In the genomic region with DNA sequence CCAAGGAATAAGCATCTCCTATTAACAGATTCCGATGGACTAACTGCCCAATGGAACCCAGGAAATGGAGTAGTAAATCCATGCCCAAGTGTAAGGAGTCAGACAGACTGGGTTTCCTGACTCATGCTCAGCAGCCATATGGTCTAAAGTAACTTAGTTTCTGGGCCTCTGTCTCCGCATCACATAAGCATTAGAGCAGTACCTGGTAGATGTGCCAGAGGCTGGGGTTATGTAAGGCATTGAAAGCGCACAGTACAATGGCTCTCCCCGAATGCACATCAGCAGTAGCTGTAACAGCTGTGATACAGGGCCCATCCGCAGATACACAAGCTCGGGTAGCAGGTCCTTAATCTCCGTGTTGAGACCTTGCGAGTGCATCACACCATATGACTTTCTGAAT, we compare ENCODE assay signal across 28 mouse cellular contexts.
DNase-seq lines count a peak whose midpoint lies in the region; ATAC-seq lines count a peak whose summit lies in the region.
"Had no signal": no experiment of that assay in that cellular context is flagged by ENCODE, and none has a peak within 500 bp of the region (broad histone marks: within the 10 kb centered on the region; RNA-seq: fewer than 3 reads in every experiment).

No protein-coding gene starts in this region.

- DNase-seq in layer of hippocampus, adult 9-11 months, result peak; percentile 32
- DNase-seq in layer of hippocampus, postnatal 10 days (ENCODE audit: low spot score in 2 of 2), result no peak
- DNase-seq in right cerebral cortex, adult 18-20 months, result peak; percentile 20
- DNase-seq in right cerebral cortex, postnatal 14 days, result no peak
- DNase-seq in brain, adult 2 months (ENCODE audit: low read depth, low spot score), result peak; percentile 44
- DNase-seq: adrenal gland, adult 2 months; adrenal gland, postnatal 14 days; cerebellum, adult 11-12 months; cerebellum, adult 8-10 months; cerebellum, postnatal 10 days; cerebellum, postnatal 36 days; embryo, embryonic 11 days; gastrocnemius, postnatal 10 days; gastrocnemius, postnatal 36 days; heart, adult 2 months; heart, postnatal 14 days; heart, postnatal 4 days had no signal

- H3K9ac ChIP-seq in intestine, embryonic 16.5 days (ENCODE audit: low read depth, low read length), result no peak overlapping the region
- H3K9ac ChIP-seq: embryonic facial prominence, embryonic 13.5 days; forebrain, embryonic 12.5 days; forebrain, embryonic 15.5 days; heart, embryonic 13.5 days; hindbrain, embryonic 14.5 days had no signal

- H3K36me3 ChIP-seq in intestine, embryonic 16.5 days (ENCODE audit: control insufficient read depth, insufficient read depth, low read length), result no peaks in the 10 kb centered on the region
- H3K36me3 ChIP-seq: embryonic facial prominence, embryonic 10.5 days; embryonic facial prominence, embryonic 13.5 days; forebrain, embryonic 12.5 days; forebrain, embryonic 15.5 days; heart, embryonic 10.5 days; heart, embryonic 13.5 days had no signal

- H3K4me3 ChIP-seq in intestine, embryonic 16.5 days (ENCODE audit: low read length), result no peak overlapping the region
- H3K4me3 ChIP-seq: embryonic facial prominence, embryonic 10.5 days; embryonic facial prominence, embryonic 13.5 days; erythroblast, embryonic 14.5 days; forebrain, embryonic 12.5 days; forebrain, embryonic 15.5 days; heart, adult 2 months; heart, embryonic 10.5 days; heart, embryonic 13.5 days had no signal

- H3K4me2 ChIP-seq in intestine, embryonic 16.5 days (ENCODE audit: low read depth, low read length), result no peak overlapping the region
- H3K4me2 ChIP-seq: embryonic facial prominence, embryonic 13.5 days; forebrain, embryonic 12.5 days; forebrain, embryonic 15.5 days; heart, embryonic 13.5 days; hindbrain, embryonic 14.5 days had no signal

- no peak overlapping the region for H3K27ac ChIP-seq in intestine, embryonic 16.5 days (ENCODE audit: low read length)
- H3K27ac ChIP-seq: embryonic facial prominence, embryonic 10.5 days; embryonic facial prominence, embryonic 13.5 days; forebrain, embryonic 12.5 days; forebrain, embryonic 15.5 days; heart, adult 2 months; heart, embryonic 10.5 days; heart, embryonic 13.5 days; hindbrain, embryonic 14.5 days; hindbrain, postnatal 0 days had no signal

- no peaks in the 10 kb centered on the region for H3K27me3 ChIP-seq in intestine, embryonic 16.5 days (replicated peaks; ENCODE audit: control insufficient read depth, insufficient read depth, low read length)
- H3K27me3 ChIP-seq: embryonic facial prominence, embryonic 13.5 days; forebrain, embryonic 12.5 days; forebrain, embryonic 15.5 days; heart, embryonic 13.5 days had no signal

- peaks cover 5% of the 10 kb centered on the region; the same call in 1 of the 2 replicates for H3K4me1 ChIP-seq in intestine, embryonic 16.5 days (ENCODE audit: control insufficient read depth, insufficient read depth, low read length)
- H3K4me1 ChIP-seq: heart, embryonic 10.5 days; heart, embryonic 13.5 days had no signal

- WGBS in intestine, embryonic 16.5 days, result 91% methylated on average over 8 of the region's 8 CpGs

- no peaks in the 10 kb centered on the region for H3K9me3 ChIP-seq in intestine, embryonic 16.5 days (ENCODE audit: control insufficient read depth, low read length)
- H3K9me3 ChIP-seq: embryonic facial prominence, embryonic 10.5 days; embryonic facial prominence, embryonic 13.5 days; forebrain, embryonic 12.5 days; forebrain, embryonic 15.5 days; heart, embryonic 10.5 days; heart, embryonic 13.5 days had no signal

- ATAC-seq in intestine, embryonic 16.5 days, result no peak
- ATAC-seq: CD4-positive, CD25-positive, alpha-beta regulatory T cell, adult 4 months; forebrain, embryonic 15.5 days; hindbrain, postnatal 0 days had no signal

Comparison
In these comparisons a context has a peak if more than half of its experiments do, and no peak if none do; other contexts are left out.
1. DNase-seq: peak in layer of hippocampus, adult 9-11 months (single experiment), right cerebral cortex, adult 18-20 months (single experiment) and brain, adult 2 months (single experiment); none in layer of hippocampus, postnatal 10 days (0 of 2) and right cerebral cortex, postnatal 14 days (single experiment).